Mouse (Mus musculus): ENCODE data around the gene Nprl2. TPM values are rescaled to one million over a fixed set of nuclear protein-coding genes. Genes with fewer than 3 reads are reported as not detected.
"Not testable (repeated sequence)": the region's sequence is repeated elsewhere in the genome, so short reads cannot be mapped to it uniquely, and the experiment has no call there.

Gene Nprl2
- polyA plus RNA-seq, 1 experiment = 34.7 TPM

- no peak for TF ChIP-seq POLR2A (IDR thresholded peaks at IDR 0.05; ENCODE audit: control insufficient read depth, low read depth, low read length)
- TF ChIP-seq CTCF (IDR thresholded peaks at IDR 0.05; ENCODE audit: control insufficient read depth, insufficient read depth, insufficient replicate concordance, low read depth, low read length) = no peak
- H3K36me3 ChIP-seq (ENCODE audit: control insufficient read depth, insufficient read depth, low read length) = no peaks in the 10 kb centered on the region; the same call in 1 of the 2 replicates
- H3K27me3 ChIP-seq (ENCODE audit: control insufficient read depth, insufficient read depth, low read length) = no peaks in the 10 kb centered on the region
- peaks cover 10% of the 10 kb centered on the region for H3K4me1 ChIP-seq (ENCODE audit: control insufficient read depth, insufficient read depth, low read length)
- H3K27ac ChIP-seq (ENCODE audit: control insufficient read depth, insufficient read depth, low read depth, low read length) = peak overlapping the region; percentile 76
- peak overlapping the region; percentile 88 for H3K4me3 ChIP-seq (ENCODE audit: control insufficient read depth, low read depth, low read length)
These were observed 11.7 kb downstream of the Nprl2 start for GRCm38 (mm10) chr9:107553541-107554318.

GRCm38 (mm10) chr9:107554319-107554825, 12.3 kb downstream of the Nprl2 start:
- Histone ChIP-seq H3K4me3 (ENCODE audit: control insufficient read depth, low read depth, low read length) (peak overlapping the region; percentile 88), H3K27me3 (ENCODE audit: control insufficient read depth, insufficient read depth, low read length) (no peaks in the 10 kb centered on the region), H3K36me3 (ENCODE audit: control insufficient read depth, insufficient read depth, low read length) (no peaks in the 10 kb centered on the region; the same call in 1 of the 2 replicates), H3K27ac (ENCODE audit: control insufficient read depth, insufficient read depth, low read depth, low read length) (peak overlapping the region; percentile 93), H3K4me1 (ENCODE audit: control insufficient read depth, insufficient read depth, low read length) (peaks cover 10% of the 10 kb centered on the region)
- no peak for TF ChIP-seq CTCF (IDR thresholded peaks at IDR 0.05; ENCODE audit: control insufficient read depth, insufficient read depth, insufficient replicate concordance, low read depth, low read length)
- TF ChIP-seq POLR2A (IDR thresholded peaks at IDR 0.05; ENCODE audit: control insufficient read depth, low read depth, low read length) = peak; percentile 99

- Histone ChIP-seq H3K4me3 (ENCODE audit: control insufficient read depth, low read depth, low read length) (peak overlapping the region; percentile 88), H3K27me3 (ENCODE audit: control insufficient read depth, insufficient read depth, low read length) (no peaks in the 10 kb centered on the region), H3K36me3 (ENCODE audit: control insufficient read depth, insufficient read depth, low read length) (no peaks in the 10 kb centered on the region; the same call in 1 of the 2 replicates), H3K27ac (ENCODE audit: control insufficient read depth, insufficient read depth, low read depth, low read length) (peak overlapping the region; percentile 93), H3K4me1 (ENCODE audit: control insufficient read depth, insufficient read depth, low read length) (peaks cover 10% of the 10 kb centered on the region)
- TF ChIP-seq POLR2A (IDR thresholded peaks at IDR 0.05; ENCODE audit: control insufficient read depth, low read depth, low read length) (peak; percentile 38; the same call in 1 of the 2 replicates), CTCF (IDR thresholded peaks at IDR 0.05; ENCODE audit: control insufficient read depth, insufficient read depth, insufficient replicate concordance, low read depth, low read length) (no peak)
These were observed 13.0 kb downstream of the Nprl2 start for GRCm38 (mm10) chr9:107555031-107555457.

GRCm38 (mm10) chr9:107555701-107556100, 13.7 kb downstream of the Nprl2 start:
- Histone ChIP-seq H3K4me1 (ENCODE audit: control insufficient read depth, insufficient read depth, low read length) (peaks cover 10% of the 10 kb centered on the region), H3K27ac (ENCODE audit: control insufficient read depth, insufficient read depth, low read depth, low read length) (peak overlapping the region; percentile 93), H3K27me3 (ENCODE audit: control insufficient read depth, insufficient read depth, low read length) (no peaks in the 10 kb centered on the region), H3K36me3 (ENCODE audit: control insufficient read depth, insufficient read depth, low read length) (no peaks in the 10 kb centered on the region; the same call in 1 of the 2 replicates), H3K4me3 (ENCODE audit: control insufficient read depth, low read depth, low read length) (peak overlapping the region; percentile 88)
- TF ChIP-seq CTCF (IDR thresholded peaks at IDR 0.05; ENCODE audit: control insufficient read depth, insufficient read depth, insufficient replicate concordance, low read depth, low read length) (no peak), POLR2A (IDR thresholded peaks at IDR 0.05; ENCODE audit: control insufficient read depth, low read depth, low read length) (no peak)

- Histone ChIP-seq H3K27ac (ENCODE audit: control insufficient read depth, insufficient read depth, low read depth, low read length) (no peak overlapping the region), H3K36me3 (ENCODE audit: control insufficient read depth, insufficient read depth, low read length) (no peaks in the 10 kb centered on the region; the same call in 1 of the 2 replicates), H3K4me1 (ENCODE audit: control insufficient read depth, insufficient read depth, low read length) (peaks cover 10% of the 10 kb centered on the region), H3K27me3 (ENCODE audit: control insufficient read depth, insufficient read depth, low read length) (no peaks in the 10 kb centered on the region), H3K4me3 (ENCODE audit: control insufficient read depth, low read depth, low read length) (peak overlapping the region; percentile 57)
- TF ChIP-seq CTCF (IDR thresholded peaks at IDR 0.05; ENCODE audit: control insufficient read depth, insufficient read depth, insufficient replicate concordance, low read depth, low read length) (no peak), POLR2A (IDR thresholded peaks at IDR 0.05; ENCODE audit: control insufficient read depth, low read depth, low read length) (no peak)
These were observed 14.3 kb downstream of the Nprl2 start for GRCm38 (mm10) chr9:107556346-107556745.

- H3K27me3 ChIP-seq (ENCODE audit: control insufficient read depth, insufficient read depth, low read length) = no peaks in the 10 kb centered on the region
These were observed 21.1 kb downstream of the Nprl2 start, which contains the start of gene Tusc2 for GRCm38 (mm10) chr9:107563029-107563581. Gene Tusc2 (plus strand): TSS chr9:107563255.

GRCm38 (mm10) chr9:107565556-107565955, 23.5 kb downstream of the Nprl2 start:
- not testable (repeated sequence) for H3K4me3 ChIP-seq (ENCODE audit: control insufficient read depth, low read depth, low read length); H3K27me3 ChIP-seq (ENCODE audit: control insufficient read depth, insufficient read depth, low read length); H3K27ac ChIP-seq (ENCODE audit: control insufficient read depth, insufficient read depth, low read depth, low read length); H3K36me3 ChIP-seq (ENCODE audit: control insufficient read depth, insufficient read depth, low read length)
- peaks cover 30% of the 10 kb centered on the region for H3K4me1 ChIP-seq (ENCODE audit: control insufficient read depth, insufficient read depth, low read length)

More at GRCm38 (mm10) chr9:107563029-107563581, 21.1 kb downstream of the Nprl2 start, which contains the start of gene Tusc2:
- peak within 1 kb of the TSS; percentile 91 for H3K4me3 ChIP-seq (ENCODE audit: control insufficient read depth, low read depth, low read length)
- H3K4me1 ChIP-seq (ENCODE audit: control insufficient read depth, insufficient read depth, low read length) = peaks cover 16% of the 10 kb centered on the region
- TF ChIP-seq POLR2A (IDR thresholded peaks at IDR 0.05; ENCODE audit: control insufficient read depth, low read depth, low read length) = peak; percentile 79
- no peak for TF ChIP-seq CTCF (IDR thresholded peaks at IDR 0.05; ENCODE audit: control insufficient read depth, insufficient read depth, insufficient replicate concordance, low read depth, low read length)
- peak within 1 kb of the TSS; percentile 58 for H3K27ac ChIP-seq (ENCODE audit: control insufficient read depth, insufficient read depth, low read depth, low read length)
- no peaks in the 10 kb centered on the region; the same call in 1 of the 2 replicates for H3K36me3 ChIP-seq (ENCODE audit: control insufficient read depth, insufficient read depth, low read length)
